Mouse (Mus musculus): ENCODE measurements around the gene Qrich2.
"Not testable (repeated sequence)": the region's sequence is repeated elsewhere in the genome, so short reads cannot be mapped to it uniquely, and the experiment has no call there.

The Qrich2 gene

DNA sequence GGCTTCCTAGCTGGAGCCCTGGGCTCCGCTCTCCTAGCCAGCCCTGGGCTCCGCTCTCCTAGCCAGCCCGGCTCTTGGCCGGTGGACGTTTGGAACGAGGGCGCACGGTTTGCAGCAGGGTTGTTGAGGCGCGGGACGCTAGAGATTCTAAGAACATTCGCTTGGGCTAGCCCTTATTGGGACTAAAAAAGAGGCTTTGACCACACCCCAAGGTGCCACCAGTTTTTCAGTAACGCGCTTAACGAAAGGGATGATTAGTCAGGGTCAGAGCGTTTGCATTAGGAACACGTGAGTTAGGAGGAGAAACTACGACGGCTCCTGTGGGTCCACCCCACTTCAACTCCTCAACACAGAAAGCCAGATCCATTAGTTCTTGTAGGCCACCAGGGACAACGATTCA, at the start of gene Qrich2:
Gene Qrich2, minus strand, starts transcription at position 101 of the 400 bp plus-strand sequence.
- DNase-seq: no peak

- DNase-seq: no peak
These were observed 49.4 kb upstream of the Qrich2 start for GRCm38 (mm10) chr11:116515330-116516020.

GRCm38 (mm10) chr11:116513531-116514038, 47.5 kb upstream of the Qrich2 start:
- no peak for DNase-seq

DNA sequence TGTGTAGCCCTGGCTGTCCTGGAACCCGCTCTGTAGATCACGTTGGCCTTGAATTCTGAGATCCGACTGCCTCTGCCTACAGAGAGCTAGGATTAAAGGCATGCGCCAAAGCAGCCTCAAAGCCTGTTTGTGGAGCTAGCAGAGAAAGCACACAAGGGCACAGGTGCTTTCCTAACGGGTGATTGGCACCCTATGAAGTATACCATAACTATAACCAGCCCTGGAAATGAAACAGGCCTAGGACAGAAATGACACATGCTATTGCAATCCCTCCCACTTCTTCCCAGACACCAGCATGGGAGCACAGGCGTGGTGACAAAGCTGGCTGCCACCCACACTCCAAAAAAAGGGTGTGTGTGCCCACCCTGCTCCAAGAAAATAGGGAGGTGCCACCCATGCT, 46.9 kb upstream of the Qrich2 start:
- no peak for DNase-seq

DNA sequence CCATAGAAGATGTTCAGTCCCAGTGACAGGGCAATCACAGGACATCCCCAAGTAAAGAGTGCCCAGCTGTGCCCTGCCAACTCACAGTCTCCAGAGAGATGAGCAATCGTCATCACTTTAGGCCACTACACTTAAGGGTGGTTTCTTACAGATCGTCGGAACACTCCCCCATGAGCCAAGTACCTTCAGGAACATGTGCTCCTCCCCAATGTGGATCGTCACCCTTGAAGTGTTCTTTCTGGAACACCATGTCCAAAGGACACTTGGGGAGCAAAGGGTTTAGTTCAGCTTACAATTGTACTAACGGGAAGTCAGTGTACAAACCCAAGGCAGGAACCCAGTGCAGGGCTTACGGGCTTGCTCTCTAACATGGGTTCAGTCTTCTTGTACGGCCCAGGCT, 46.1 kb upstream of the Qrich2 start:
- DNase-seq: no peak

- DNase-seq: no peak
These were observed 45.3 kb upstream of the Qrich2 start for GRCm38 (mm10) chr11:116511301-116511868.

DNA sequence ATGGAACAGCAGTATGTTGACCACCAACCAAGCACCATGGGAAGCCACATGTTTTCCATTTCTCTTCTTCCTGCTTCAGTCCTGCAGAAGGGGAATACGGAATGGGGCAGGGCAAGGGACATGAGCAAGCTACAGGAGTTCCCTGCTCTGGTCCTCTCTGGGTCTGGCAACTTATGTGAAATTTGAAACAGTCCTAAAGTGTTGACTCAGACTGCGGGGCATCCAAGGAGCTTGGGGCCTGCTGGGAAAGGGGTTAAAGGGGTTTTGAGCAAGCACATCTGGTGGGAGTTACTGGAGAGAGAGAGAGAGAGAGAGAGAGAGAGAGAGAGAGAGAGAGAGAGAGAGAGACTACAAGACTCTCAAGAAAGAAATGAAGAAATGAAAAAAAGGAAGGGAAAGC, 42.6 kb upstream of the Qrich2 start:
- DNase-seq: no peak

DNA sequence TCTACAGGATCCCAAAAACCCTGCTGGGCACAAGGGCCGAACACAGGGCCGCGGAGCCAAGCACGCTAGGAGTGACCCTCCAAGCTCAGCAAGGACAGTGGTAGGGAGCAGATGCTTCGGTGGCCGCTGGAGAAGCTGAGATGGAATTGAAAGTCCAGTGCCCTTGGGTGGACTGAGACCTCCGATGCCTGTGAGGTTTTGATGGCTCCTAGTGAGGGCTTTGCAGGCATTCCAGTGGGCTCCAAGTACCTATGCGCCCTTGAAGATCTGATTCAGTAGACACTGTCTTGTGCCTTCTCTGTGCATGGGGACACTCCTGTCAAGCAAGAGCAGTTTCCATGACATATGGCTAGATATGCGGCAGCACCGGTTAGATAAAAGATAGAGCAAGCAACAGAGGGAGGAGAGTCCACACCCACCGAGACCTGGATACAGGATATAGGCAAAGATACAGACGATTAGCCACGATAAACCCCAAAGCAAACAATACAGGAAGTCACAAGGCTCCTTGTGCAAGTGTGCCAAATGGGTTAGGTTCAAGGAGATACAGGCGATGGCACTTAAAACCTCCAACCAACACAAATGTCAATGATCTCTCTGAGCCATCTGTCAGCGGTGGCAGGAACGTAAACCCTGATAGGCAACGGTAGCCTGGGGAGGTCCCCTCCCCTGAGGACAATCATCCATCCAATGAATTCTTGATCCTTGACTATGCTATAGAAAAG, 40.3 kb upstream of the Qrich2 start:
- DNase-seq: no peak

GRCm38 (mm10) chr11:116505573-116505972, 39.5 kb upstream of the Qrich2 start:
- DNase-seq: no peak

GRCm38 (mm10) chr11:116504516-116504915, 38.5 kb upstream of the Qrich2 start:
- no peak for DNase-seq

DNA sequence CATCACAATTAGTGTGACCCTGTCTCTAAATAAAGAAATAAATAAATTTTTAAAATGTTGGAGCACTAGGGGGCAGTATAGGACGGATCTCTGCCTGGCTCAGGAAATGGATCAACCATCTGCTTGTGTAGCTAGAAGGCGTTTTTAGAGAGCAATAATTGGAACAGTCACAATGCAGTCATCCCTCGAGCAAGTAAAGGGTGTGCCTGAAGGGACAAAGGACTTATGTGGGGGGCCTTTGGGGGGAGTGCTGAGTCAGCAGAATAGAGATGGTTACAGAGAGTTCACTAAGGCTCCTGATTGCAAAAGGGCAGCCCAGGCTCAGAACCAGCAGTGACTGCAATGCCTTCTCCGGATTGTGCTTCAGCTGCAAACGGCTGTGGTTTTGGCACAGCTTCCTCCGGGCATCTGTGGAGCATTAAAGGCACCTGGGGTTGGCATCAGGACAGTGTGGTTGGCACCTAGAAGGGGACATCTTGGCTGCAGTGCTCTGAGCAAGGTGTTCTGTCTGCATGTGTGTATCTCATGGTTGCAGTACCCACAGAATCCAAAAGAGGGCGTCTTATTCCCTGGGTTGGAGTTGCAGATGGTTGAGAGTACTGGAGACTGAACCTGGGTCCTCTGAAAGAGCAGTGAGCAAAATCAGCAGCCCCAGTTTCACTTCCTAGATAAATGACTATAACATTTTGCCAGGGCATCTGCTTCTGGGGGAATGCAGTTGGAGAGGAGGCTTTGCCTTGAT, 35.1 kb upstream of the Qrich2 start:
- DNase-seq: no peak

DNA sequence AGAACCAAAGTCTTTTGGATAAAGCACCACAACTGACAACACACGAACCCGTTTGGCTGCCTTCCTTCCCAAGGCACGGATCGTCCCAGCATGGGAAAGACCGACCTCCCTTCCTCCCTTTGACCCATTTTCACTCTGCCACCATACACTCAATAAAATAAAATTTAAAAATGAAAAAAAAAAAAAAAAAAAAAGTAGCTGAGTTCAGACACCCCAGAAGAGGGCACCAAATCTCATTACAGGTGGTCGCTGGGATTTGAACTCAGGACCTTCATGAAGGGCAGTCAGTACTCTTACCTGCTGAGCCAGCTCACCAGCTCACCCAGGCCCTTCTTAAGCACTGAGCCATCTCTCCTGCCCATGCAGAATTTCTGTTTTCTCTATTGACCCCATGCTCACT, 33.0 kb upstream of the Qrich2 start:
- DNase-seq: no peak

DNA sequence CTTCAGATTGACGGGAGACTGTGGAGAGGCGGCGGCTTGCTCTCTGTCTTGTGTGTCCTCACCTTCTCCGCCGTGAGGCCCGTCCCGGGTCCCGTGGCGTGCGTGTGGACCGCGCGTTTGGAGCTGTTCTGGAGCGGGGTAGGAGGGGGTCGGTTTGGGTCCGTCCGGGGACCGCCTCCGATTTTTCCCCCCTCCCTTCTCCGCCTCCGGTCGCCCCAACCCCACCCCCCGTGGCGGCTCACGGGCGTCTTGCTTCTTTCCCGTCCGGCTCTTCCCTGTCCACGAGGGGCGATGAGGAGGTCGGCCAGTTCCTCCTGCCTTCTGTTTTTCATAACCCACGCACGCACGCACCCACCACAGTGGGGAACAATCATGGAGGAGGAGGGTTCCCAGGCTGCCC, 32.6 kb upstream of the Qrich2 start:
- DNase-seq: no peak

GRCm38 (mm10) chr11:116497313-116497712, 31.3 kb upstream of the Qrich2 start:
- DNase-seq: no peak

GRCm38 (mm10) chr11:116494474-116495174, 28.6 kb upstream of the Qrich2 start:
- DNase-seq: peak; percentile 51

GRCm38 (mm10) chr11:116493795-116494252, 27.8 kb upstream of the Qrich2 start, which contains the start of gene Prpsap1:
Prpsap1 (minus strand) TSS chr11:116494202.
- DNase-seq: no peak

DNA sequence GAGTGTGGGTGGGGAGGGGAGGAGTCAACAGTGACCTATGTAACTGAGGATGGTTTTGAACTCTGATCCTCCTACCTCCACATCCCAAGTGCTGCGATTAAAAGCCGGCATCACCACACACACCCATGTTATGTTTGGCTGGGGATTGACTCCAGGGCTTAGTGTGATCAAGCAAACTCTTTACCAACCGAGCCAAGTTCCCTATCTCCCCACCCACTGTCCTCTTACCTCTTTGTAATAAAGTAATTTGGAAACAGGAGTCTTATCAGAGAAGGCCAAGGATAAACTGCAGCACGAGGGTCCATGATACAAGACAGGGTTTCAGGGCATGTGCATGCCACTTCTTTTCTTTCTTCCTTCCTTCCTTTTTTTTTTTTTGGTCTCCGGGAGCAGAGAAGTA, 27.1 kb upstream of the Qrich2 start:
- DNase-seq: no peak

GRCm38 (mm10) chr11:116492507-116492906, 26.5 kb upstream of the Qrich2 start:
- not testable (repeated sequence) for DNase-seq

DNA sequence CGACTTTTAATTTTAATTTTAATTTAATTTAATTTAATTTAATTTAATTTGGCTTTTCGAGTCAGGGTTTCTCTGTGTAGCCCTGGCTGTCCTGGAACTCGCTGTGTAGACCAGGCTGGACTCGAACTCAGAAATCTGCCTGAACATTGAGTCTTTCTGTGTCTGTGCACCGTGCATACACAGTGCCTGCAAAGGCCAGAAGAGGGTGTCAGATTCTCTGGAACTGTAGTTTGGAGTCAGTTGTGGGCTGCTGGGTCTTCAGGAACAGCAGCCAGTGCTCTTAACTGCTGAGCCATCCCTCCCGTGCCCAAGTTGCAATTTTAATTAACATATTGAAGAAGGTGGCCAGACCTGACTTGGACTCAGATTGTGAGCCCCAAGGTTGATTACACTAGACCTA, 25.3 kb upstream of the Qrich2 start:
- no peak for DNase-seq

DNA sequence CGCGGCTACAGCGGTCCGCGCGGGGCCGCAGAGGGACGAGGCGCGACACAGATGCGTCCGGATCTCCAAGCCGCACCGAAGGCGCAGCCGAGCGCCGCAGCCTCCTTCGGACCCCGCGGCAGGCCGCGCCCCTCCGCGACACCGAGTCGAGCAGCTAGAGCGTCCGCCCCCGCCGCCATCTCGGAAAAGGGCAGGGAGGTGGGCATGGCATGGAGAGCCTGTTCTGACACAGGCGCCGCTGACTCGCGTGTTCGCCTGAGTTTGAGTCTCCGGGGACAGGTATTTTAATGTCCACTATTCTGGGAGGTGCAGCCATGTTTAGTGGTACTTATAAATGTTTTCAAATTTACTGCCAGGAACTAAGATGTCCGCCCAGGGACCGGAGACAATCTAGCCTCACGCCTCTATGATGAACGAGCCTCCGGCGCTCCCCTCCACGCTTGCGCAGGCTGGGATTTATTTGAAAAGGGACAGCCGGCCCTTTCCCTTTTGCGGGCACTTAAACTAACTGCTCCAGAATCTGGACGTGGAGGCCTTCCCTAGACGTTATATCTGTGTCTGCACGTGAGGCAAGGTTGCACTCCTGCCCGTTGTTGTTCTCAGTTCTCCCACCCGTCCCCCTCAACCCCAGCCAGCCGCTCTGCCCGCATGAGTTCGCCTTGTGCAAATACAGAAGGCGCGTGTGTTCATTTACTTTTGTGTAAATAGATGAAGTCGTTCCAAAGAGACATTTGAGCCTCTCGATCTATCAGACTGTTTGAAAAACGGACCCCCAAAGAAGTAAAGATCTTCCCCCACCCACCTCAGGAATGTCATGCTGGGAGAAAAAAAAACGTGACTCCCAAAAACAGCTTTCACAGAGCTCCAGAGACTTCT, 24.4 kb upstream of the Qrich2 start:
- DNase-seq: peak; percentile 89

- no peak for DNase-seq
These were observed 23.8 kb upstream of the Qrich2 start for GRCm38 (mm10) chr11:116489771-116490231.

Measured in right cerebral cortex, postnatal 25 days (tissue).